ENCODE assay signal across 8 mouse cellular contexts in the genomic region with DNA sequence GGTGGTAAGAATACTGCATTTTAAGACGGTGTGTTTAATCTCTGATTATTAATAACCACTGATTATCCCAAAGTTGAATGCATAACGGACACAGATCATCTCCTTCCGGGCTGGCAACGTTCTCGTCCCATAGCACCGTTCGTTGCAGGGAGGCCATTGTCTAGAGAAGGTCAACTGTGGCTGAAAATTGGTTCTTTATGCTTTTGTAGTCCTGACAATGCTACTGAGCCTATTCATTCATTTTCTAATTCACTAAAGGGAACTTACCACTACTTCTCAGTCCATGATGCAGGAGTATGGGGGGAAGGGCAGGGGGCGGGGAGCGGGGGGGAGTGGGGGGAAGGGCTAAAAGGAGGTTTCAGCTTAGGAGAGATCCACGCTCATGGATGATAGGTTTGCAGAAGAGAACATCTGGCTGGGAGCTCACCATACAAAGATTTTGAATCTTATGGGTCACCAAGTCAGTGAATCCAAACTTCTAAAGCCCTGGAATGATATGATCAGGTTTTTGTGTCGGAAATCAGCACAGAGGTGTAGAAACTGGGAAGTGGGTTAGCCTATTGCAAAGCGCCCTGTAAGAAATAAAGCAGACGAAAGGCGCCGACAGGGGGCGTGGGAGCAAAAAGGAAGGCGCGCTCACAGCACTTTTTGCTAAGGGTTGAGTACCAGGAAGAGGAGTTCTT. TPM values are rescaled to one million over a fixed set of nuclear protein-coding genes. Genes with fewer than 3 reads are reported as not detected.
A peak's percentile ranks its signal among the peaks of the same experiment; 100 is the strongest.
DNase-seq lines count a peak whose midpoint lies in the region; ATAC-seq and TF ChIP-seq lines count a peak whose summit lies in the region.

No protein-coding gene starts in this region.

- peak overlapping the region; percentile 88 for H3K9ac ChIP-seq in heart, embryonic 12.5 days
- 0 out of 2 replicates have a peak overlapping the region, but pooled peaks have one; percentile 31 for H3K9ac ChIP-seq in kidney, postnatal 0 days (ENCODE audit: low read depth, low read length)
- H3K9ac ChIP-seq in liver, embryonic 11.5 days (ENCODE audit: low read depth, low read length), result peak overlapping the region; percentile 81
- H3K9ac ChIP-seq in stomach, embryonic 14.5 days (replicated peaks; ENCODE audit: low read depth, low read length), result no peak overlapping the region; the same call in 1 of the 2 replicates

- peaks cover 48% of the 10 kb centered on the region for H3K4me1 ChIP-seq in erythroblast, embryonic 14.5 days (ENCODE audit: control insufficient read depth)
- H3K4me1 ChIP-seq in heart, embryonic 12.5 days (replicated peaks), result peaks cover 8% of the 10 kb centered on the region
- H3K4me1 ChIP-seq in kidney, postnatal 0 days (replicated peaks; ENCODE audit: insufficient read depth, low read length), result no peaks in the 10 kb centered on the region
- H3K4me1 ChIP-seq in liver, embryonic 11.5 days (replicated peaks; ENCODE audit: control insufficient read depth, insufficient read depth, low read length), result peaks cover 19% of the 10 kb centered on the region
- H3K4me1 ChIP-seq in stomach, embryonic 14.5 days (ENCODE audit: control insufficient read depth, insufficient read depth, low read length), result peaks cover 7% of the 10 kb centered on the region; the same call in 1 of the 2 replicates

- peak; percentile 29 for TF ChIP-seq CTCF in C2C12 (IDR thresholded peaks at IDR 0.05; ENCODE audit: control insufficient read depth, insufficient read depth, insufficient read length)
- TF ChIP-seq CTCF in brain, embryonic 14.5 days (IDR thresholded peaks at IDR 0.05; ENCODE audit: borderline replicate concordance, extremely low read depth, insufficient read depth, insufficient read length), result peak; percentile 89
- TF ChIP-seq CTCF in kidney, postnatal 0 days (IDR thresholded peaks at IDR 0.05; ENCODE audit: low read depth), result peak; percentile 78

- no peaks in the 10 kb centered on the region for H3K9me3 ChIP-seq in erythroblast, embryonic 14.5 days (ENCODE audit: control insufficient read depth, low read length)
- H3K9me3 ChIP-seq in heart, embryonic 12.5 days (replicated peaks), result no peaks in the 10 kb centered on the region
- no peaks in the 10 kb centered on the region for H3K9me3 ChIP-seq in kidney, postnatal 0 days (replicated peaks; ENCODE audit: low read length)
- no peaks in the 10 kb centered on the region for H3K9me3 ChIP-seq in liver, embryonic 11.5 days (ENCODE audit: control insufficient read depth, low read length)
- no peaks in the 10 kb centered on the region for H3K9me3 ChIP-seq in stomach, embryonic 14.5 days (ENCODE audit: control insufficient read depth, low read depth, low read length)

- peak overlapping the region; percentile 84 for H3K27ac ChIP-seq in heart, embryonic 12.5 days (ENCODE audit: poor library complexity, severe bottlenecking)
- 0 out of 2 replicates have a peak overlapping the region, but pooled peaks have one; percentile 50 for H3K27ac ChIP-seq in kidney, postnatal 0 days
- peak overlapping the region; percentile 60; the same call in 1 of the 2 replicates for H3K27ac ChIP-seq in liver, embryonic 11.5 days (ENCODE audit: low read depth, low read length)
- peak overlapping the region; percentile 40 for H3K27ac ChIP-seq in stomach, embryonic 14.5 days (ENCODE audit: low read length)

- peak overlapping the region; percentile 74 for H3K4me3 ChIP-seq in C2C12 (ENCODE audit: insufficient read depth, poor library complexity, severe bottlenecking)
- H3K4me3 ChIP-seq in erythroblast, embryonic 14.5 days (replicated peaks), result peak overlapping the region; percentile 90
- H3K4me3 ChIP-seq in heart, embryonic 12.5 days, result peak overlapping the region; percentile 94
- H3K4me3 ChIP-seq in kidney, postnatal 0 days (replicated peaks; ENCODE audit: low read depth, low read length), result peak overlapping the region; percentile 63
- H3K4me3 ChIP-seq in liver, embryonic 11.5 days (ENCODE audit: low read depth, low read length), result peak overlapping the region; percentile 85
- H3K4me3 ChIP-seq in stomach, embryonic 14.5 days (ENCODE audit: low read depth, low read length), result peak overlapping the region; percentile 90

- H3K4me2 ChIP-seq in heart, embryonic 12.5 days, result peak overlapping the region; percentile 95
- H3K4me2 ChIP-seq in kidney, postnatal 0 days (ENCODE audit: low read length), result peak overlapping the region; percentile 80
- H3K4me2 ChIP-seq in liver, embryonic 11.5 days, result peak overlapping the region; percentile 77
- peak overlapping the region; percentile 89 for H3K4me2 ChIP-seq in stomach, embryonic 14.5 days (replicated peaks; ENCODE audit: low read depth, low read length)

- peak; percentile 60 for ATAC-seq in heart, embryonic 12.5 days (ENCODE audit: insufficient number of reproducible peaks, low FRiP score)
- ATAC-seq in kidney, postnatal 0 days (replicated peaks; ENCODE audit: low FRiP score, low read depth), result peak; percentile 44
- ATAC-seq in liver, embryonic 11.5 days (replicated peaks; ENCODE audit: low FRiP score), result peak; percentile 68
- peak; percentile 70 for ATAC-seq in stomach, embryonic 14.5 days (ENCODE audit: insufficient number of reproducible peaks, insufficient read depth, low FRiP score, low read depth)

- WGBS in heart, embryonic 12.5 days, result 1% methylated on average over 18 of the region's 18 CpGs
- under 1% methylated on average over 18 of the region's 18 CpGs for WGBS in kidney, postnatal 0 days
- WGBS in liver, embryonic 11.5 days, result under 1% methylated on average over 18 of the region's 18 CpGs
- under 1% methylated on average over 18 of the region's 18 CpGs for WGBS in stomach, embryonic 14.5 days

- H3ac ChIP-seq in C2C12 (ENCODE audit: control insufficient read depth, insufficient read length, low read depth), result peak overlapping the region; percentile 64

- H3K36me3 ChIP-seq in C2C12 (ENCODE audit: control insufficient read depth, insufficient read depth), result peaks cover 20% of the 10 kb centered on the region
- peaks cover 18% of the 10 kb centered on the region for H3K36me3 ChIP-seq in erythroblast, embryonic 14.5 days (ENCODE audit: control insufficient read depth)
- H3K36me3 ChIP-seq in heart, embryonic 12.5 days, result peaks cover 5% of the 10 kb centered on the region; the same call in 1 of the 2 replicates
- no peaks in the 10 kb centered on the region for H3K36me3 ChIP-seq in kidney, postnatal 0 days (ENCODE audit: insufficient read depth, low read length)
- H3K36me3 ChIP-seq in liver, embryonic 11.5 days (ENCODE audit: control insufficient read depth, insufficient read depth, low read length), result peaks cover 2% of the 10 kb centered on the region; the same call in 1 of the 2 replicates
- H3K36me3 ChIP-seq in stomach, embryonic 14.5 days (ENCODE audit: control insufficient read depth, insufficient read depth, low read length), result no peaks in the 10 kb centered on the region; the same call in 1 of the 2 replicates

- H3K79me3 ChIP-seq in C2C12 (ENCODE audit: low read depth), result peaks cover 8% of the 10 kb centered on the region

- no peaks in the 10 kb centered on the region for H3K27me3 ChIP-seq in C2C12 (ENCODE audit: control insufficient read depth, insufficient read depth, insufficient read length)
- no peaks in the 10 kb centered on the region for H3K27me3 ChIP-seq in erythroblast, embryonic 14.5 days (ENCODE audit: control insufficient read depth)
- H3K27me3 ChIP-seq in heart, embryonic 12.5 days (replicated peaks), result no peaks in the 10 kb centered on the region
- H3K27me3 ChIP-seq in kidney, postnatal 0 days (ENCODE audit: insufficient read depth, low read length), result no peaks in the 10 kb centered on the region
- H3K27me3 ChIP-seq in liver, embryonic 11.5 days (replicated peaks; ENCODE audit: control insufficient read depth, insufficient read depth, low read length), result no peaks in the 10 kb centered on the region
- H3K27me3 ChIP-seq in stomach, embryonic 14.5 days (ENCODE audit: control insufficient read depth, insufficient read depth, low read length), result no peaks in the 10 kb centered on the region

- no peak for TF ChIP-seq POLR2A in brain, embryonic 14.5 days (IDR thresholded peaks at IDR 0.05; ENCODE audit: borderline replicate concordance, extremely low read depth, insufficient read depth, insufficient read length, poor library complexity, severe bottlenecking)

- peaks cover 32% of the 10 kb centered on the region for H3K79me2 ChIP-seq in C2C12 (ENCODE audit: control insufficient read depth, insufficient read depth)

- peak; percentile 96 for DNase-seq in brain, embryonic 14.5 days (ENCODE audit: low read depth)
- DNase-seq in kidney, postnatal 0 days (ENCODE audit: low spot score), result peak; percentile 96
- DNase-seq in liver, embryonic 11.5 days (ENCODE audit: low spot score), result peak; percentile 87
- DNase-seq in naive thymus-derived CD4-positive, alpha-beta T cell, adult 2 months (ENCODE audit: low read depth), result peak; percentile 97

TF ChIP-seq in C2C12, 6 proteins besides CTCF, POLR2A, EP300 and RAD21 (continues in another document):
- TF ChIP-seq MAX (IDR thresholded peaks at IDR 0.05), result no peak

RNA-seq across cellular contexts. Expression of a gene that starts 0.7 kb away (rescaled TPM):
- polyA plus RNA-seq in C2C12 (2012; fragmentation: generic; extraction: Trizol), result 59.5 TPM
- polyA plus RNA-seq in brain, embryonic 14.5 days (2012; rRNA removed), result 81.3 and 88.2 TPM in 2 replicates
- polyA plus RNA-seq in erythroblast, embryonic 14.5 days (2012), result 0.25 and 0.48 TPM in 2 replicates
- 50.2 and 50.6 TPM in 2 replicates for polyA plus RNA-seq in heart, embryonic 12.5 days (2016; fragmentation: Nextera tagmentation; extraction: Ambion mirVana)
- 28.4 and 33.4 TPM in 2 replicates for polyA plus RNA-seq in kidney, postnatal 0 days (2015; fragmentation: Nextera tagmentation; extraction: Ambion mirVana)
- 103 and 114 TPM in 2 replicates for polyA plus RNA-seq in liver, embryonic 11.5 days (2014; fragmentation: Nextera tagmentation; extraction: Ambion mirVana)
- 60.8 and 70.3 TPM in 2 replicates for polyA plus RNA-seq in stomach, embryonic 14.5 days (2014; fragmentation: Nextera tagmentation; extraction: Ambion mirVana)

RNA-seq across cellular contexts. Expression of a gene that starts 23.0 kb away (rescaled TPM):
- polyA plus RNA-seq in C2C12 (2012; fragmentation: generic; extraction: Trizol), result 3.1 TPM
- polyA plus RNA-seq in brain, embryonic 14.5 days (2012; rRNA removed), result 18.3 and 20.1 TPM in 2 replicates
- polyA plus RNA-seq in erythroblast, embryonic 14.5 days (2012), result 0.27 and 0.49 TPM in 2 replicates
- polyA plus RNA-seq in heart, embryonic 12.5 days (2016; fragmentation: Nextera tagmentation; extraction: Ambion mirVana), result 10.6 and 11.1 TPM in 2 replicates
- polyA plus RNA-seq in kidney, postnatal 0 days (2015; fragmentation: Nextera tagmentation; extraction: Ambion mirVana), result 9.3 and 11.0 TPM in 2 replicates
- polyA plus RNA-seq in liver, embryonic 11.5 days (2014; fragmentation: Nextera tagmentation; extraction: Ambion mirVana), result 4.9 and 5.0 TPM in 2 replicates
- 10.4 and 11.4 TPM in 2 replicates for polyA plus RNA-seq in stomach, embryonic 14.5 days (2014; fragmentation: Nextera tagmentation; extraction: Ambion mirVana)

RNA-seq across cellular contexts. Expression of a gene that starts 23.2 kb away (rescaled TPM):
- not detected for polyA plus RNA-seq in C2C12 (2012; fragmentation: generic; extraction: Trizol)
- 7.4 and 10.6 TPM in 2 replicates for polyA plus RNA-seq in brain, embryonic 14.5 days (2012; rRNA removed)
- 0.05 TPM in 2 replicates for polyA plus RNA-seq in erythroblast, embryonic 14.5 days (2012)
- 10.6 and 10.9 TPM in 2 replicates for polyA plus RNA-seq in heart, embryonic 12.5 days (2016; fragmentation: Nextera tagmentation; extraction: Ambion mirVana)
- 8.5 and 9.1 TPM in 2 replicates for polyA plus RNA-seq in kidney, postnatal 0 days (2015; fragmentation: Nextera tagmentation; extraction: Ambion mirVana)
- 3.0 and 3.8 TPM in 2 replicates for polyA plus RNA-seq in liver, embryonic 11.5 days (2014; fragmentation: Nextera tagmentation; extraction: Ambion mirVana)
- polyA plus RNA-seq in stomach, embryonic 14.5 days (2014; fragmentation: Nextera tagmentation; extraction: Ambion mirVana), result 11.3 and 12.2 TPM in 2 replicates

Comparison
In these comparisons a context has a peak if more than half of its experiments do, and no peak if none do; other contexts are left out.
1. Peak in every context shown above with its lines: DNase-seq, ATAC-seq, H3K4me3 ChIP-seq and H3K27ac ChIP-seq.
2. CTCF ChIP-seq: peak in every context shown above with its lines; median percentile 89 in brain, embryonic 14.5 days; 78 in kidney, postnatal 0 days; 29 in C2C12.
3. RNA of a gene that starts 0.7 kb away (polyA plus RNA-seq): 103 to 114 TPM in liver, embryonic 11.5 days, 81.3 to 88.2 TPM in brain, embryonic 14.5 days, 60.8 to 70.3 TPM in stomach, embryonic 14.5 days, 59.5 TPM in C2C12 (single experiment), 50.2 to 50.6 TPM in heart, embryonic 12.5 days and 28.4 to 33.4 TPM in kidney, postnatal 0 days; 0.25 to 0.48 TPM in erythroblast, embryonic 14.5 days; every median in the first group is over 10 times any median in the second.